Mouse (Mus musculus) cerebellum, adult 9-10 months (tissue): ENCODE results near the gene Ip6k2.

Source experiments
- DNase-seq: peaks from one replicate; pipeline ENCODE4 v3.0.0; 2022

Ip6k2 gene

DNA sequence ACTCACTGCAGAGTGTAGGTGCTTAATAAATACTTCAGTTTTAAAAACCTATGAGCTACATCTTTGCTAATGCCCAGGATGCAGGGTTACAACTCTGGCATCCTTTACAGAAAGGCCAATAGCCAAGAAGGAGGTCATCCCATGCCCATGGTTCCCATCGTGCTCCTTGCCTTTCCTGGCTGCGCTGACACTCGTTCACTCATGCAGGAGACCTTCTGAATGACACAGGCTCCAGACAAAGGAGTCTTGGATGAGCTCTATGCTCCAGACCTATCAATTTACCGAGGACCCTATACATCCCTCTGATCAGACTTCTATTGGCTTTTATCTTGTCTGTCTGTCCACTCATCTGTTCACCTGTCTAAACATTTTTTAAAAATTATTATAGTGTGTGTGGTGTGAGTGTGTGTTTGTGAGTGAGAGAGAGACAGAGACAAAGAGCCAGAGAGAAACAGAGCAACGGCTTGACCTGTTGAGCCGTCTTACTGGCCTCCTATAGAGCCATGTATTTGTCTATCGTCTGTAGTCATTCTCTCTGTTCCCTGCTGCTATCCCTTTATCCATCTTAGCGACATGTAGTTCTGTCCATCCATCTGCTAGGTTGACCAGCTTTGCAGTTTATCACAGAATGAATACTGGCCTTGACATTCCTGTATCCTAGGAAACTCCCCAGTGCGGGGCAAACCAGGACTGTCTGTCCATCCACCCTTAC, 604 bp upstream of the Ip6k2 start:
- no peak for DNase-seq

DNA sequence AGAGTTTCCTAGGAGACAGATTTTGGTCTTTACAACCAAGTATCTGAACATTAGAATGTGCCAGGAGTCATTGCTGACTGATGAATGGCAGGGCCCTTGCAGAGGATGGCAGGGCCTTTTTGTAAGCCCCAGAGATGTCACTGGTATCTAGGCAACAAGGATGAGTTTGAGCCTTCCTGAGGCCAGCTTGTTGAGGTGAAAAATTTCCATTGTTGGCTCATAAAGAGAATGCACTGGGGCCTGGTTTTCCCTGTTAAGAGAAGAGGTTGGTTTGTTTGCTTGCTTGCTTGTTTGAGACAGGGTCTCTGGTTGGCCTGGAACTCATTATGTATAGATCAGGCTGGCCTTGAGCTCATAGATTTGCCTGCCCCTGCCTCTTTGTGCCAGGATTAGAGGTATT, 1.8 kb downstream of the Ip6k2 start:
- DNase-seq, result no peak

DNA sequence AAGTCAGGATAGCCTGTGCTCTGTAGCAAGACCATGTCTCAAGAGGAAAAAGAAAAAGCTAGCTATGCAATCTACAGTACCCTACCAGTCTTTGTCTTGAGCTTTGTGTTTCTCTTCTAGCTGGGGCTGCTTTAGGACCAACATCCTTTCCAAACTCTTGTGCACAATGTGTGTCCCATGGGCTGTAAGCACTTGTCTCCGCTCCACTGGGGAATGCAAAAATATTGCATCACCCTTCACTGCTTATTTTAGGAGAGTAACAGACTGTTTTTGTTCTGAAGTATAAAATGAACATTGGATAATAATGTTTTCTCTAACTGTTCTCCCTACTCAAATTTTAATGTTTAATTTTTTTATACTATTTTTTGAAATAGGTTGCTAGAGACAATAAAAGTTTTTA, 2.9 kb downstream of the Ip6k2 start:
- no peak for DNase-seq

DNA sequence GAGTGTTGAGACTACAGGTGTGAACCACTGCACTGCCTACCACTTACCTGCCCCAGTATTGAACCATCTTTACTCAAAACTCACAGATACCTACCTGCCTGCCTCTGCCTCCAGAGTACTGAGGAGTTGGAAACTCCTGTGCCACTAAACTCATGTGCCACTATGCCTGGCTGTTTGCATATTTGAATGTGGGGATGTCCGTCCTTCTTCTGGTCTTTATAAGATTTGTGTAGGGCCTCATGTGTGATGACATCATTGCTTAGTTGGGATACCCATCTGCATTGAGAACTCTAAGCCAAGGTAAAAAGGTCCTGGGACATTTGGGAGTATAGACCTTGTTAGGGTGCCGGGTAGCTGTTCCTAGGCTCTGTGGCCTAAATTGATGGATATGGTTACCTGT, 3.5 kb downstream of the Ip6k2 start:
- no peak for DNase-seq

DNA sequence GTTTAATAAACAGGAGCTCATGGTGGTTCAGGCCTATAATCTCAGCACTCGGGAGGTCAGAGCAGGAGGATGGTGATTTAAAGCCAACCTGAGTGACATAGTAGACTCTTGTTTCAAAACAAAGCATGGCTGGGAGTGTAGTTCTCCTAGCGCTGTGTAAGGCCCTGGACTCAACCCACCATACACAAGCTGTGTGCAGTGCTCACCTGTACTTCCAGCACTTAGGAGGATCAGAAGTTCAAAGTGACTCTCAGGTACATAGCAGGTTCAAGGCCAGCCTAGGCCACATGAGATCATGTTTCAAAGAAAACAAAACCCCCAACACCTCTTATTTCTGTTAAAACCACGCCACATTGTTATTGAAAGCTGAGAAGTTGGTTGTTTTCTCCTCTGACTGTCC, 5.1 kb downstream of the Ip6k2 start:
- peak; percentile 7 for DNase-seq

DNA sequence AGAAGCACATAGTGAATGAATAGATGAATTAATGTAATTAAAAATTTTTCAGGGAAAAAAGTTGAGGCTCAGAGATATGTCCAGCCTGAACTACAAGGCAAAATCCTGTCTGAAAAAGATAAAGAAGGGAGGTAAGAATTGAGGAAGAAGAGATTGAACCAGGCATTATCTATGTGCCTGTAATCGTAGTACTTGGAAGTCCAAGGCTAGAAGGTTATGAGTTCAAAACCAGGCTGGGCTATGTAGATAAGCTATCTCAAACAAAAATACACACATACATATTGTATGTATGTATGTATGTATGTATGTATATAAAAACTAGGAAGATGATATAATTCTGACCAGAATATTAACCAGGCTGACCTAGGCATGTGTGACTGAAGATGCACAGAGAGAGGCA, 8.7 kb downstream of the Ip6k2 start:
- no peak for DNase-seq

DNA sequence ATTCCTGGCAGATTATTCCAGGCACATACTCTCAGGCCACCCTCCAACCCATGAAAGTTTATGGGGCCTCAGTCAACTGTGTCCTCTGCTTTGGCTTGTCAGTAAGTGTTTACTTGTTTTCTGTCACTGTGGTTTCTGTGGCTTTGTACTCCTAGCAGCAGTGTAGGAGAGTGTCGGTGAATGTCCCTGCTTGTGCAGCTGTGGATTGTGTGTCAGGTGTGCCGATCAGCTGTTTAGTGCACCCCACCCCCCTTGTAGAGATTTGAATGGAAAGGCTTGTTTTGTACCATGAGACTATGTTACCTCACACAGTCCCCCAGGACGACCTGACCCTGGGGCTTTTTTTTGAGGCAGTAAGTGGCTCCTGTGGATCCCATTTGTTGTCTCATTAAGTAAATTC, 9.1 kb downstream of the Ip6k2 start:
- DNase-seq, result peak; percentile 7

DNA sequence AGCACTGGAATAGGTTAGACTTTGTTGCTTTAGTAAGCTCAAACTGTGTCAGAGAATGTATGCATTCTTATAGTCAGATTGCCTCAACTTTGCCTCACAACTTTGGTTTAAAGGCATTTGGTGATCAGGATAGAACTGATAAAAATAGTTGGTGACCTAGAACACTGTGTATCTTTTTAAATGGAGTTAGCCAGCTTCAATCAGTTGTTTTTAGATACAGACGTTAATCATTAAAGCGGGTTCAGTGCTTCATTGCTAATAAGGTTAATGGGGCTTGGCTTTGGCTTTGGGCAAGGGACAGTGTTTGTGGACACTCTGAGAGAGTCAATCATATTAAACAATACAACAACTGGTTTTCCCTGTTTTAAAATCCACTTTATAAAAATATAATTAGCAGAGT, 11.7 kb downstream of the Ip6k2 start:
- no peak for DNase-seq

DNA sequence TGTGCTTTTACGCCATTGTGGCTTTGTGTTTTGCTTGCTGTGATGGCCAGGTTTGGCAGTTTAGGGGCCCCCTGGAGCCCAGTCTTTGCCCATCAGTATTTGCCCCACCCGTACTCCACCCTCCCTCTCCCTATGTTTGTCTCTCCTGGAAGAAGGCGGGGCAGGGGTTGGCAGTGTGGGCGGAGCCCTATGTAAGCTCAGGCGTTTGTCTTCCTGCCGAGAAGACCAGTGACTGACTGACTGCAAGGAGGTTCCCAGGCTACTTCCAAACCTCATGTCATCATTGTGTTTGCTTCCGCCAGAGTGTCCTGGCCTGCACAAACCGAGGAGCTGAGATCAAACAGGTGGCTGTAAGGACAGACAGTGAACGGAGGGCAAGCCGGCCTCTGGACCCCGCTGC, 12.2 kb downstream of the Ip6k2 start:
- no peak for DNase-seq

DNA sequence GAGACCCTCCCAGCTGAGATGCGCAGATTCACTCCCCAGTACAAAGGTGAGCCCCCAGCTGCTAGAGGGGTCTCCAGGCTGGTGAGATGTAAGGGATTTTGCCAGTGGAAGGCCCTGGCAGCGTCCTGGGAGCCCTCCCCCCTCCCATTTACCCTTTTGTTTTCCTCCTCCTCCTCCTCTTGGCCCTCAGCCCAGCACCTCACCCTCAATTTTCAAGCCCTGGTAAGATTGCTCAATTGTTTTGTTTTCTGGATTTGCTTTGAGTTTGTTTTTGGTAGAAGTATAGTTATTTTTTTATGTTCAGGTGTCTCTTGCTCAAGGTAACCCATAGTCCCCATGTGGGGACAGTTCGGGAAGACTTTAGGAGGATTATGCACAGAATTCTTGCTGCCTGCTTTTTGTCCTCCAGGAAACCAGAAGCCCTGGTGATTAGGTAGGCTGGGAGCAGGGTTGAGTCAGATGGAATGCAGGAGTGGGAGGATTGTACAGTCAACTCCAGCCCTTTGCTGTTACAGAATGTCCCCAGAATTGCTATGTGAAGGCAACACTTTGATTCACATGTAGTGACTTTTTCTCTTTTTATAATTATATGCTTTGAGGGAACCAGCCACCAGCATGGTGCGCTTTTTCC, 12.9 kb downstream of the Ip6k2 start:
- no peak for DNase-seq

DNA sequence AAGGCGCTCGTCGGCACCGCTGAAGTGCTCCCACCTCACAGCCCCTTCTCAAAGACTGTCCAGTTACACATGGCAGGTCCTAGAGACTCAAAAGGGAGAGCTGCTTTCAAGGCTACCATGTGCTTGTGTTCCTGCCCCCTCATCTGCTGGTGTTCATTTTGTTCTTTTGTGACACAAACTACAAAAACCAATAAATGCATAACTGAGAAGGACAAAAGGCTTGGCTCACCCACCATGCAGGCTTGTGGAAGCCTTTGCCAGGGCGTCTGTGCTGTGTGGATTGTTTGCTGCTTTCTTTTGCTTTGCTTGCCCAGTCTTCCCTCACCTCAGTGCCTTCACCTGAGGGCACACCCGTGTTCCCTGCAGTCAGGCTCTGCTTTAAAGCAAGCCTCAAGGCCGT, 13.9 kb downstream of the Ip6k2 start:
- no peak for DNase-seq

DNA sequence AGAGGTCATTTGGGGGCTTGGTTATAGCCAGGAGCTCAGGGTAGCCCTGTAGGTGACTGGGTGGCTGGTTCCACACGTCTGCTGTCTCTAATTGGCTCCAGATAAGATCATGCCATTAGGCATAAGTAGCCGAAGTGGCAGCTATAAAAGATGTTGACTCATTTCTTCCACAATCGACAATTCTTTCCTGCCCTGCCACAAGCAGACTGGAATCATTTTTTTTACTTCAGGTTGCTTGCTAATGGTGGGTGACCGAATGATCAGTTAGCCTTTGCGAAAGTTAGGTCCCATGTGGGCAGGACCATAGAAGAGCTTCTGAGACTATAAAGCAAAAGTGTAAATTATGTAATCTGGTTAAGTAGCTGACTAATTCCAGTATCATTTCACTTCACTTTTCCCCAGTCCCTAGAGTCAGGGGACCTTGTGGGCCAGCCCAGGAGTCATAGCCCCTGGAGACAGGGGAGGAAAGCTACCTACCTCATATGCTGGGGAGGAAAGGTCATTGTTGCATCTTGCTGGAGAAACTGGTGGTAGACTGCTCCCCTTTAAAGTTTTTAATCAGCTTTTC, 15.0 kb downstream of the Ip6k2 start:
- no peak for DNase-seq

DNA sequence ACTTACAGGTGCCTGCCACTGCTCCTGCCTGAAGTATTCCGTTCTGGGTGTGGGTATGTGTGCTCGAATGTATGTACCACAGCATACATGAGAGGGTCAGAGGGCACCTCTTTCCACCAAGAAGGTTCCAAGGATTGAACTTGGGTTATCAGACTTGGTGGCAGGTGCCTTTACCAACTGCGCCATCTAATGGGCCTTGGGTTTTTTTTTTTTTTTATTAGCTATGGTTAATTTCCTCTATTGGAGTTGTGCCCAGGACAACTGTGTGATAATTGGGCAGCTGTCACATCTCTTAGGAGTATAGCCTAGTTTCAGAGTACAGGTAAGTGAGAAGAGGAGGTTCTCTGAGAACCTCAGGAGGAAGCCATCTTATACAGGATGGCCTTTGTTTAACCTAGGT, 16.0 kb downstream of the Ip6k2 start:
- DNase-seq, result peak; percentile 66

DNA sequence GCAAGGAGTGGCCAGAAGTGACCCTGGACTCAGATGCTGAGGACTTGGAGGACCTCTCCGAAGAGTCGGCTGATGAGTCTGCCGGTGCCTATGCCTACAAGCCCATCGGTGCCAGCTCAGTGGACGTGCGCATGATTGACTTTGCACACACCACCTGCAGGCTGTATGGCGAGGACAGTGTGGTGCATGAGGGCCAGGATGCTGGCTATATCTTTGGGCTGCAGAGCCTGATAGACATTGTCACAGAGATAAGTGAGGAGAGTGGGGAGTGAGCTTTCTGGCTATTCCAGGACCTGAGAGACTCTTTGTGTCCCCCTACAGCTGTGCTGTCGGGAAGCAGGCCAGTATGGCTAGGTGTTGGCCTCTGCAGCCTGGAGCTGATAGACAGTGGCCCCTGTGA, 22.2 kb downstream of the Ip6k2 start:
- no peak for DNase-seq

DNA sequence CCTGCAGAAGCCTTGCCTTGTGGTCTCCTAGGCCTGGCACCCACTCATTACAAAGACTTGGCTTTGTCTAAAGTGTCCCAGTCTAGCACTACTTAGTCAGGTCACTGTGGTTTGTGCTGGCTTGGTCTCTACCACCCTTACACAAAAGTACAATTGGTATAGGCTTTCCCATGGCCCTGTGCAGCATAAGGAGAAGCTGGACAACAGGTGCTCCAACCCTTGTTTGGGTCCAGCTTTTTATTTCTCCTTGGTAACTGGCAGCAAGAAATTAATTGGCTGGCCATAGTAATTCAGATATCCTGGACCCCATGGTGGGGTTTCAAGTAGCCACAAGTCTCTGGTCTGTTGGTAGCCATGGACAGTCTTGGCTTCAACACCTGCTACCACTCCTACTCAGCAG, 22.8 kb downstream of the Ip6k2 start:
- no peak for DNase-seq

DNA sequence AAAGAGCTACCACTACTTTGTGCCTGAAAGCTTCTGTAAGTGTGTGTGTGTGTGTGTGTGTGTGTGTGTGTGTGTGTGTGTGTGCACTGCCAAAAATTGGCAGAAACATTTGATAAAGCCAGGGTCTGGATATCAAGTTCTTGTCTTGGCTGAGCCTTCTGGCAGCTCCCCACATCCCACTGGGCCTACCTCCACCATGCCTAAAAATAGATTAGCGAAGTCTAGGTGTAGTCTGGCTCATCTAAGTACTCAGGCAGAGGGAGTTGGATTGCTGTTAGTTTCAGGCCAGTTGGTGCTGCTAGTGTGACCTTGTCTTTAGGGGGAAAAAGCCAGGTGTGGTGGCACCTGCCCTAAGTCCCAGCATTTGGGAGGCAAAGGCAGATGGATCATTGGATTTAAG, 23.2 kb downstream of the Ip6k2 start:
- DNase-seq, result peak; percentile 62

DNA sequence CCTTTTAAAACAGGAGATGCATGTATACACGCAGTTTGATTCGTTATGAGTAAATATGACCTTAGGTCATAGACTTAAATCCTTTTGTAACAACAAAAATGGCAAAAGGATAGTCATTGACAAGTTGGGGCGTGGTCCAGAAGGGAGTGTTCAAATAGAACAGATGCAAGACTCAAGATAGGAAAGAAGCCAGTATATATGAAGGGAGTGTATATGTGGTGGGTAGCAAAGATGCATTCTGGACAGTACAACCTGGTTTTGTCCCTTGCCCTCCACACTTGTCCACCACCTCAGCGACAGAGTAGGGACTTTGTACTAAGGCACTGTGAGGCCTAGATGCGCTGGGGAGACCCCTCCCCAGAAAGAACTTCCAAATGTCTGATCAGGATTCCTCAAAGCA, 24.1 kb downstream of the Ip6k2 start:
- no peak for DNase-seq

DNA sequence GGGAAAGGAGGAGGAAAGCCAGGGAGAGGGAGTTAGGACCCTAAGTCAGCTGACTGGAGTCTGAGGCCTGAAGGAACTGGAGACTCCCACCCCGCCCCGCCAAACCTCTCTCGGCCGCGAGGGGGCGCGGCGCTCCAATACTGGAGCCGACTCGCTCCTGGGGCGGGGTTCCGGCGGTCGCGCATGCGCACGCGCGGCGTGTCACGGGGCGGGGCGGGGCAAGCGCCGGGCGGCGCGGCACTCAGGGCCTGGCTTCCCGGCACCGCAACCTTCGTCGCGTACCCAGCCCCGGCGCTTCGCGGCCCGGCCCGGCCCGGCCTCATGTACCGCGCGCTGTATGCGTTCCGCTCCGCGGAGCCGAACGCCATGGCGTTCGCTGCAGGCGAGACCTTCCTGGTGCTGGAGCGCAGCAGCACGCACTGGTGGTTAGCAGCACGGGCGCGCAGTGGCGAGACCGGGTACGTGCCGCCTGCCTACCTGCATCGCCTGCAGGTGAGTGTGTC, 24.6 kb downstream of the Ip6k2 start, which contains the start of gene Nckipsd:
Gene Nckipsd, plus strand, starts transcription at position 206 of the 503 bp plus-strand sequence.
- DNase-seq, result peak; percentile 94

DNA sequence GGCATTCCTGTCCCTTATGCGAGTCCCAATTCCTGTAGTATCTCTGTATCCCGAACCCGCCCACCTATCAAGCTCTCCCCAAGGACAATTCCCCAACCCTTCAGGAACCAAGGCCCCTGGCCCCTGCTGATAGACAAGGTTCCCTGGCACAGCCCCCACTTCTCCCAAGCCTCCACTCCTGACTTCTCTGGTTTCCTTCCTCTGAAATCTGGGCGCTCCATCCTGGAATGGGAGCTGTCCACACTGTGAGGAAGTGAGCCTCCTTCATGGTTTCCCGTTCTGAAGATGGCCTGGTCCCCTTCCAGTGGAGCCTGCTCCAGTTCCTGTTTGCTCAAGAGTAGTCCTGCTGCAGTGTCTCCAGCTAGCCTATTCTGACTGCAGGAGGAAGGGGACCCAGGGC, 25.6 kb downstream of the Ip6k2 start:
- no peak for DNase-seq

DNA sequence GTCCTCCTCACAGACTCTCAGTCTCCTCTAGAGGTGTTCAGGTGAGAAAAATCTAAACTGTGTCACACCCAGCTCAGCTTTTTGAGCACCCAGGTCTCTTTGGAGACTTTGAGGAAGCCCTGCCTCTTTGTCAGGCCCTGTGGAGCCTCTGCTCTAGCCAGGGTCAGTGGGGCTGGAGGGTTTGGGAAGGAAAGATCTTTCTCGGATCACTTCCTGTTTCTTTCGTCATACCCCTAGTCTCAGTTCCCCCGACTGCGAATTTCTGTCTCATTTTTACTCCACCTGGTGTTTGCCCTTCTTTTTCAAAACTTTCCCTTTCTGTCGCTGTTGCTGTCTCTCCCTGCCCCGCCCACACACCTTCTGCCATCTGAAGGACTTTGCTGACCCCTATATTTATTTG, 26.1 kb downstream of the Ip6k2 start:
- DNase-seq, result no peak

DNA sequence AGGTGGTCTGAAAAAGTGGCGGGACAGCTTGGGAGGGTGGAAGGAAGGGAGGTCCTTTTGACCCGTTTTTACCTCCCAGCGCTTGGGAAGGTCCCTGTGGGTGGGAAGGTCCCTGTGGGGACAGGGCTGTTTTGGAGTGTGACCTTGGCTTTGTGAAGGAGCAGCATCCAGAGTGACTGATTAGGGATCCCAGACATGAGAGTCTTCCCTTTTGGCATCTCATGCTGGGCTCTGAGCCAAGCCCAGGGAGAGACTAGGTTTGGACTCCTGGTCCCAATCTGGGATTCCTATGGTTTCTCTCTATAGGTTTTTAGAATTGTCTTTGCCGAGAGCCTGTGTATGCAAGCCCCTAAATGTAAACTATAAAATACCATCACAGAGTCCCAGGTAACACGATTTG, 26.9 kb downstream of the Ip6k2 start:
- DNase-seq, result no peak

DNA sequence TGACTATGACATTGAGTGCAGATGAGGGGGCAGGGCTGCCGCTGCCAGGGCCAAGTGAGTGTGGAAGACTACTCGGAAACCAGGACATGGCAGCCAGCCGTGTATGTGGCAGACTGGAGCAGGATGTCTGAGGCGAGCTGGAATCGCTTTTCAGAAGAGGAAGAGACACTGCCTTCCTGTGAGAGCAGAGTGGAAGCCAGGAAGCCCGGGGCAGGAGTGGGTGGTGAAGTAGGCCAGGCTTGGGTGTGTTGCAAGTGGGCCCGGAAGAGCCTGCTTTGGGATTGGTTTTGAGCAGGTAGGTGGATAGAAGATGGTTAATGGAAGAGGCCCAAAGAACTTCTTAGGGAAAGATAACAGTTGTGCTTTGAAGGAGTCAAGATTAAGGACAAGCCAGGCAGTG, 32.0 kb downstream of the Ip6k2 start:
- DNase-seq, result no peak

DNA sequence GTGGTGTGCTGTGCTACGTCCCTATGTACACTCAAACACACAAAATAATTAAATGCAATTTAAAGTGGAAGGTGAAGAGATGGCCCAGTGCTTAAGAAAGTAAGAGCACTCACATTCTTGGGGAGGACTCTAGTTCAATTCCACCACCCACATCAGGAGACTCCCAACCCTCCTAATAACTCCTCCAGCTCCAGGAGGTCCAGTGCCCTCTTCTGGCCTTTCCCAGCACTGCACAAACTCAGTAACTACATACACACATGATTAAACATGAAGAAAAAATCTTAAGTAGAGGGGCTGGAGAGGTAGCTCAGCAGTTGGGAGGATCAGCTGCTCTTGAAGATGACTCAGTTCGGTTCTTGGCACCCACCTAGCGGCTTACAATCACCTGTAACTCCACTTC, 35.9 kb downstream of the Ip6k2 start:
- peak; percentile 73 for DNase-seq

DNA sequence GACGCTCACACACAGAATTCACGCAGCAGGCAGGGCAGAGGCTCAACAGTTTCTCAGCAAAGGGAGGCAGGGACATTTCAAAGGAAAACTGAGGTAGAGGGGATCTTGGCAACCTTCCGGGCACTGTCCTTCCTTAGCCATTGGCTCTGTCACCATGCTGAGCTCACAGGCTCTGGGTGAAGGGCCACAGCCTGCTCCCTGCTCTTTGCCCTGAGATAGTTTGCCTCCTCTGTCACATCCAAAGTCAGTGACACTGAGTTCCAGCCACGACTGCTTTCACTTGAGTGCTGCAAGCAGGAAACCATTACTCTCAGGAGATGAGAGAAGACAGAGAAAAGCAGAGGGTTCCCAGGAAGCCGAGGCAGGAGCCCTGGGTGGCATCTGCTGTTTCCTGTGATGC, 36.5 kb downstream of the Ip6k2 start:
- no peak for DNase-seq
